10 mouse cellular contexts compared by ENCODE assay signal in genomic region chr17:45885461-45886336, GRCm38 (mm10).
A peak's percentile ranks its signal among the peaks of the same experiment; 100 is the strongest.
DNase-seq lines count a peak whose midpoint lies in the region; ATAC-seq and TF ChIP-seq lines count a peak whose summit lies in the region.
"Had no signal": no experiment of that assay in that cellular context is flagged by ENCODE, and none has a peak within 500 bp of the region (broad histone marks: within the 10 kb centered on the region; RNA-seq: fewer than 3 reads in every experiment).

No protein-coding gene starts in this region.

- peak overlapping the region; percentile 64 for H3K27ac ChIP-seq in ES-Bruce4 (ENCODE audit: insufficient read depth, low read length)
- H3K27ac ChIP-seq in kidney, adult 2 months (ENCODE audit: insufficient read depth, low read depth, low read length) = peak overlapping the region; percentile 95
- 0 out of 2 replicates have a peak overlapping the region, but pooled peaks have one; percentile 34 for H3K27ac ChIP-seq in liver, embryonic 13.5 days
- H3K27ac ChIP-seq: macrophage had no signal

- TF ChIP-seq CTCF in ES-Bruce4 (IDR thresholded peaks at IDR 0.05; ENCODE audit: low read depth, low read length) = no peak
- TF ChIP-seq CTCF in kidney, adult 2 months (conservative IDR thresholded peaks at IDR 0.05; ENCODE audit: insufficient read depth, insufficient read length, low read depth, low read length) = no peak

- no peak for TF ChIP-seq POLR2A in ES-Bruce4 (IDR thresholded peaks at IDR 0.05; ENCODE audit: insufficient read depth, low read length)
- TF ChIP-seq POLR2A in kidney, adult 2 months (IDR thresholded peaks at IDR 0.05; ENCODE audit: low read depth, low read length) = peak; percentile 68

- ATAC-seq in liver, embryonic 13.5 days (ENCODE audit: low read depth) = peak; percentile 67

- TF ChIP-seq EP300 in ES-Bruce4 (IDR thresholded peaks at IDR 0.05; ENCODE audit: insufficient read depth, low read depth, low read length) = no peak

- DNase-seq in heart, adult 18-20 months = peak; percentile 61 to 82
- DNase-seq in kidney, adult 2 months = peak; percentile 94
- no peak for DNase-seq in liver, embryonic 13.5 days
- no peak for DNase-seq in spleen, postnatal 36 days (ENCODE audit: low spot score in 2 of 2)
- no peak for DNase-seq in cerebellum, postnatal 25 days
- DNase-seq in layer of hippocampus, adult 8-10 months (ENCODE audit: low spot score in 2 of 2) = no peak
- DNase-seq in right cerebral cortex, postnatal 10 days (ENCODE audit: low spot score in 2 of 2) = no peak

- H3K4me1 ChIP-seq in ES-Bruce4 (ENCODE audit: control insufficient read depth, insufficient read depth, low read length) = peaks cover 11% of the 10 kb centered on the region
- peaks cover 34% of the 10 kb centered on the region for H3K4me1 ChIP-seq in kidney, adult 2 months (ENCODE audit: control insufficient read depth, insufficient read depth, low read length)
- peaks cover 16% of the 10 kb centered on the region; the same call in 1 of the 2 replicates for H3K4me1 ChIP-seq in liver, embryonic 13.5 days (replicated peaks)

- no peaks in the 10 kb centered on the region for H3K36me3 ChIP-seq in ES-Bruce4 (ENCODE audit: control insufficient read depth, insufficient read depth, low read length, poor library complexity, severe bottlenecking)
- no peaks in the 10 kb centered on the region for H3K36me3 ChIP-seq in kidney, adult 2 months (ENCODE audit: control insufficient read depth, insufficient read depth, low read length)
- no peaks in the 10 kb centered on the region for H3K36me3 ChIP-seq in liver, embryonic 13.5 days
- H3K36me3 ChIP-seq: G1E had no signal

- no peaks in the 10 kb centered on the region for H3K27me3 ChIP-seq in ES-Bruce4 (ENCODE audit: control insufficient read depth, insufficient read depth, low read length, poor library complexity, severe bottlenecking)
- no peaks in the 10 kb centered on the region for H3K27me3 ChIP-seq in kidney, adult 2 months (replicated peaks; ENCODE audit: control insufficient read depth, insufficient read depth, low read length)
- peaks cover 13% of the 10 kb centered on the region for H3K27me3 ChIP-seq in liver, embryonic 13.5 days

- 0 out of 2 replicates have a peak overlapping the region, but pooled peaks have one; percentile 6 for H3K4me2 ChIP-seq in liver, embryonic 13.5 days

- 25% methylated on average over 24 of the region's 24 CpGs for whole genome bisulfite sequencing in kidney, adult 2 months
- WGBS in liver, embryonic 13.5 days (ENCODE audit: insufficient replicate concordance) = 42% methylated on average over 24 of the region's 24 CpGs

- peak overlapping the region; percentile 25 for H3K4me3 ChIP-seq in ES-Bruce4 (ENCODE audit: low read depth, low read length)
- no peak overlapping the region for H3K4me3 ChIP-seq in kidney, adult 2 months (ENCODE audit: insufficient read depth, low read depth, low read length)
- H3K4me3 ChIP-seq in liver, embryonic 13.5 days (replicated peaks) = no peak overlapping the region

- peak overlapping the region; percentile 28; the same call in 1 of the 2 replicates for H3K9ac ChIP-seq in ES-Bruce4 (ENCODE audit: low read depth, poor library complexity, severe bottlenecking)
- H3K9ac ChIP-seq in liver, embryonic 13.5 days = no peak overlapping the region

- no peaks in the 10 kb centered on the region for H3K9me3 ChIP-seq in ES-Bruce4 (replicated peaks; ENCODE audit: control insufficient read depth, insufficient read depth, low read length, poor library complexity, severe bottlenecking)
- no peaks in the 10 kb centered on the region for H3K9me3 ChIP-seq in liver, embryonic 13.5 days (replicated peaks)
- H3K9me3 ChIP-seq: G1E had no signal

Comparison
In these comparisons a context has a peak if more than half of its experiments do, and no peak if none do; other contexts are left out.
1. H3K27ac ChIP-seq: peak in every context shown above with its lines; median percentile 95 in kidney, adult 2 months; 64 in ES-Bruce4; 34 in liver, embryonic 13.5 days.
2. DNase-seq: peak in heart, adult 18-20 months (2 of 2) and kidney, adult 2 months (single experiment); none in liver, embryonic 13.5 days (single experiment), spleen, postnatal 36 days (0 of 2), cerebellum, postnatal 25 days (0 of 2), layer of hippocampus, adult 8-10 months (0 of 2) and right cerebral cortex, postnatal 10 days (0 of 2).